1 mouse cellular context compared by ENCODE assay signal in the genomic region with DNA sequence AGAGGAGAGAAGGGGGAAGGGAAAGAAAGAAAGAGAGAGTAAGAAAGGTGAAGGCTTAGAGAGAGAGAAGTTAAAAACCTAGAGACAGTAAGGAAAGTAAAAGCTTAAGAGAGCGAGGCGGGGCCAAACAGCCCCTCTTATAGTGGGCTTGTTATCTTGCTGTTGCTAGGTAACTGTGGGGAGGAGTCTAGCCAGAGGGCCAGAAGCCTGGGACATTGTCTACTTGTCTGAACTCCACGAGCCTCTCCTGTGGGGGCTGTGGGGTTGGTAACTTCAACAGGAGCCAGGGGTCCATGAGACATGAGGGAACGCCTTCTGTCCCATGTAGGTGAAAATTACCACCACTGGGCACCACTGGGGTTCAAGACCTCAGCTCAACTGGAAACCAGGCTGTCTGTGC.
TF ChIP-seq lines count a peak whose summit lies in the region.

No protein-coding gene starts in this region.

TF ChIP-seq in CH12.LX, 34 proteins besides CTCF, POLR2A, EP300 and RAD21:
- 0 out of 2 replicates have a peak, but pooled peaks have one; percentile 1 for TF ChIP-seq SIN3A (IDR thresholded peaks at IDR 0.05; ENCODE audit: low read length)
